ENCODE assay signal across 18 mouse cellular contexts in genomic region chr8:125351486-125352032, GRCm38 (mm10).
DNase-seq lines count a peak whose midpoint lies in the region; ATAC-seq and TF ChIP-seq lines count a peak whose summit lies in the region.
"Had no signal": no experiment of that assay in that cellular context is flagged by ENCODE, and none has a peak within 500 bp of the region (broad histone marks: within the 10 kb centered on the region; RNA-seq: fewer than 3 reads in every experiment).

No protein-coding gene starts in this region.

- no peak overlapping the region for H3K27ac ChIP-seq in liver, embryonic 12.5 days
- H3K27ac ChIP-seq in liver, postnatal 0 days (ENCODE audit: low read depth), result no peak overlapping the region
- H3K27ac ChIP-seq in heart, embryonic 12.5 days (ENCODE audit: poor library complexity, severe bottlenecking), result peak overlapping the region; percentile 92
- H3K27ac ChIP-seq: forebrain, embryonic 15.5 days; hindbrain, embryonic 13.5 days; intestine, embryonic 15.5 days; kidney, embryonic 15.5 days; left cerebral cortex, adult 2 months; liver, embryonic 15.5 days; midbrain, embryonic 12.5 days had no signal

- H3K4me2 ChIP-seq in liver, embryonic 12.5 days, result no peak overlapping the region
- no peak overlapping the region for H3K4me2 ChIP-seq in liver, postnatal 0 days (ENCODE audit: low read depth, low read length)
- H3K4me2 ChIP-seq in heart, embryonic 12.5 days, result no peak overlapping the region
- H3K4me2 ChIP-seq: forebrain, embryonic 15.5 days; hindbrain, embryonic 13.5 days; intestine, embryonic 15.5 days; kidney, embryonic 15.5 days; liver, embryonic 15.5 days; midbrain, embryonic 12.5 days had no signal

- 28% methylated on average over 8 of the region's 8 CpGs for WGBS in liver, embryonic 12.5 days (ENCODE audit: insufficient replicate concordance)
- 38% methylated on average over 8 of the region's 8 CpGs for WGBS in liver, postnatal 0 days (ENCODE audit: insufficient replicate concordance)
- WGBS in heart, embryonic 12.5 days, result 28% methylated on average over 8 of the region's 8 CpGs

- TF ChIP-seq EP300 in liver, postnatal 0 days (IDR thresholded peaks at IDR 0.05; ENCODE audit: low read depth), result no peak

- ATAC-seq in liver, embryonic 12.5 days, result 0 out of 2 replicates have a peak, but pooled peaks have one; percentile 19
- no peak for ATAC-seq in liver, postnatal 0 days
- ATAC-seq in heart, embryonic 12.5 days (ENCODE audit: insufficient number of reproducible peaks, low FRiP score), result no peak
- ATAC-seq: forebrain, embryonic 15.5 days; intestine, embryonic 15.5 days had no signal

- no peak for TF ChIP-seq CTCF in liver, postnatal 0 days (IDR thresholded peaks at IDR 0.05; ENCODE audit: low read depth)

- DNase-seq in liver, postnatal 0 days, result no peak
- peak; percentile 59 for DNase-seq in naive thymus-derived CD4-positive, alpha-beta T cell, adult 2 months (ENCODE audit: low read depth)
- DNase-seq in thymus, postnatal 4 days, result peak; percentile 39
- DNase-seq in natural killer cell, adult 2 months (ENCODE audit: low spot score in 2 of 2), result no peak
- DNase-seq in adrenal gland, adult 18-20 months (ENCODE audit: low spot score in 2 of 2), result no peak
- DNase-seq: adrenal gland, postnatal 14 days; cerebellum, adult 18-20 months had no signal

- no peaks in the 10 kb centered on the region for H3K9me3 ChIP-seq in liver, embryonic 12.5 days (replicated peaks)
- no peaks in the 10 kb centered on the region for H3K9me3 ChIP-seq in liver, postnatal 0 days (ENCODE audit: low read length)
- H3K9me3 ChIP-seq in heart, embryonic 12.5 days (replicated peaks), result no peaks in the 10 kb centered on the region
- H3K9me3 ChIP-seq: embryonic facial prominence, embryonic 10.5 days; forebrain, embryonic 15.5 days; hindbrain, embryonic 13.5 days; intestine, embryonic 15.5 days; kidney, embryonic 15.5 days; liver, embryonic 15.5 days; midbrain, embryonic 12.5 days had no signal

- peaks cover 6% of the 10 kb centered on the region; the same call in 1 of the 2 replicates for H3K27me3 ChIP-seq in liver, embryonic 12.5 days (replicated peaks)
- no peaks in the 10 kb centered on the region for H3K27me3 ChIP-seq in liver, postnatal 0 days (ENCODE audit: insufficient read depth, low read length)
- H3K27me3 ChIP-seq in heart, embryonic 12.5 days (replicated peaks), result peaks cover 9% of the 10 kb centered on the region; the same call in 1 of the 2 replicates
- H3K27me3 ChIP-seq: intestine, embryonic 15.5 days; liver, embryonic 15.5 days had no signal

- H3K4me3 ChIP-seq in liver, embryonic 12.5 days, result no peak overlapping the region
- no peak overlapping the region for H3K4me3 ChIP-seq in liver, postnatal 0 days (ENCODE audit: low read depth, low read length)
- H3K4me3 ChIP-seq in heart, embryonic 12.5 days, result no peak overlapping the region
- H3K4me3 ChIP-seq: embryonic facial prominence, embryonic 10.5 days; erythroblast, embryonic 14.5 days; forebrain, embryonic 15.5 days; hindbrain, embryonic 13.5 days; intestine, embryonic 15.5 days; kidney, embryonic 15.5 days; left cerebral cortex, adult 2 months; liver, embryonic 15.5 days; midbrain, embryonic 12.5 days had no signal

- no peak overlapping the region for H3K9ac ChIP-seq in liver, embryonic 12.5 days
- no peak overlapping the region for H3K9ac ChIP-seq in liver, postnatal 0 days (replicated peaks)
- 0 out of 2 replicates have a peak overlapping the region, but pooled peaks have one; percentile 3 for H3K9ac ChIP-seq in heart, embryonic 12.5 days
- H3K9ac ChIP-seq: forebrain, embryonic 15.5 days; hindbrain, embryonic 13.5 days; intestine, embryonic 15.5 days; kidney, embryonic 15.5 days; liver, embryonic 15.5 days; midbrain, embryonic 12.5 days had no signal

- H3K36me3 ChIP-seq in liver, embryonic 12.5 days, result no peaks in the 10 kb centered on the region
- no peaks in the 10 kb centered on the region for H3K36me3 ChIP-seq in liver, postnatal 0 days (replicated peaks; ENCODE audit: insufficient read depth, low read length)
- H3K36me3 ChIP-seq in heart, embryonic 12.5 days, result no peaks in the 10 kb centered on the region
- H3K36me3 ChIP-seq: embryonic facial prominence, embryonic 10.5 days; forebrain, embryonic 15.5 days; hindbrain, embryonic 13.5 days; intestine, embryonic 15.5 days; kidney, embryonic 15.5 days; liver, embryonic 15.5 days; midbrain, embryonic 12.5 days had no signal

- peaks cover 12% of the 10 kb centered on the region; the same call in 1 of the 2 replicates for H3K4me1 ChIP-seq in liver, embryonic 12.5 days
- peaks cover 10% of the 10 kb centered on the region; the same call in 1 of the 2 replicates for H3K4me1 ChIP-seq in liver, postnatal 0 days (ENCODE audit: insufficient read depth)
- H3K4me1 ChIP-seq in heart, embryonic 12.5 days (replicated peaks), result peaks cover 92% of the 10 kb centered on the region
- H3K4me1 ChIP-seq: liver, embryonic 15.5 days had no signal

Comparison
In these comparisons a context has a peak if more than half of its experiments do, and no peak if none do; other contexts are left out.
1. DNase-seq: peak in naive thymus-derived CD4-positive, alpha-beta T cell, adult 2 months (single experiment) and thymus, postnatal 4 days (single experiment); none in liver, postnatal 0 days (single experiment), natural killer cell, adult 2 months (0 of 2) and adrenal gland, adult 18-20 months (0 of 2).